Mouse (Mus musculus) urinary bladder, postnatal 25 days (tissue): Measurements from ENCODE around the gene Amtn.
A peak's percentile ranks its signal among the peaks of the same experiment; 100 is the strongest.
"Not testable (repeated sequence)": the region's sequence is repeated elsewhere in the genome, so short reads cannot be mapped to it uniquely, and the experiment has no call there.

Experiments
- DNase-seq: peaks from one replicate; pipeline ENCODE4 v3.0.0; 2022; ENCODE audit warnings: low spot score

Gene Amtn

DNA sequence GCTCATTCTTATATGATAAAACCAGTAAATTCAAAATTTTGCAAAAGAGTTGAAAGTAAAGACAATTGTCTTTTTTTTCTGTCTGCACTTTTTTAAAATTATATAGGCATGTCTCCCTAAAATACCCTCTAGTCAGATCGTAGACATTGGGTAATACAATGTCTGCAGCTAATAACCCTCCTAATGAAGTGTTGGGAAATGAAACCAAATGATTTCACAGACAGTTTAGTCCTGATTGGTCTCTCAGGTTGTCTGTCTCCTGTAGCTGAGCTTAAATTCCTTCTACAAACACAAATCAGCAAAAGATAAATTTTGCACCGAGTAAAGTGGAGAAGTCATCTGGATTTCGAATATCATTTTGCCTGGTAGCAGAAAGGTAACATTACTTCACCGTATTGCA is at the start of gene Amtn:
TSS of gene Amtn (plus strand) at position 301 of the 400 bp plus-strand sequence.
- DNase-seq, result no peak

- DNase-seq, result not testable (repeated sequence)
Measured at GRCm38 (mm10) chr5:88348533-88348932, 27.4 kb upstream of the Amtn start.

- no peak for DNase-seq
Measured at GRCm38 (mm10) chr5:88364768-88365167, 11.1 kb upstream of the Amtn start.

DNA sequence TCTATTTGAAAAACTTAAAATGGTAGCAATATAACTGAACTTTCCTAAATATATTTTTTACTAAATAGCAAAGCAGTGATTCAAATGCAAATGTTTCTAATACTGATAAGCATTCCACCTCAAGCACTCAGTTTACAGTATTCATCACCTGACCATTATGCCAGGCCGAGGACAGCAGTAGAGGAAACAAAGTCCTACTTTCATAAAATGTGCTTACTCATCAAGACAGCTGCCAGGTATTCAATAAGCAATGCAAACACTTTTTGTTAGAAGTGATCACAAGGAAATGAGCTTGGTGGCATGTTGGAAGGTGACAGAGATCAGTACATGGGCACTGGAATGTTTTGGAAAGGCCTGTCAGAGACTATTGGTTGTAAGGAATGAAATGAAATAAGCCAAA is 9.0 kb upstream of the Amtn start:
- no peak for DNase-seq

DNA sequence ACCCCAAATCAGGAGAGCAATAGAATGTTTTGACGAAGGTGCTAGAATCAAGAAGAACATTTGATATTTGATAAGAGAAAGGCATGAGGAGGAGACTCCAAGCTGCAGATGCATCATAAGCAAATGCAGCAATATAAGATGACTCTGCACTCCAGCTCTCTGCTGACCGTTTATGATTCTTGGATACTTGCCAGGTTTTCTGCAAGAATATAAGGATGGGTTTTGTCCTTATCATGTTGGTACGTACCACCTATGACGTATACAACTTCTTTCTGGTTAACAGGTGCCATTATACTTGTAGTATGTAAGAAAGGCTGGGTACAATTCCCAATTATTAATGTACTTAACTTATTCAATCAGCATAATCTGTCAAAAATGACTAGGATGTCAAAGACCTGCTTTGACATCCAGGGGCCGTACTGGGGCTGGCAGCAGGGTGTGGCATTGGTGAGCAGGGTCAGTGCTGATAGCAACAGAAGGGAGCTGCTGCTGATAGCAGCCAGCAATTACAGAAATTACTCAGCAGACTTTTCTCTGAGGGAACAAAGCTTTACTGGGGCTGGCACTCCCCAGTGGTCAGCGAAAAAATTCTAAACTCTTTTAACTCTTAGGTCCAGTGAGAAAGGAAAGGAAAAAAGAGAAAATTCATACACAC is 5.2 kb upstream of the Amtn start:
- DNase-seq, result no peak

DNA sequence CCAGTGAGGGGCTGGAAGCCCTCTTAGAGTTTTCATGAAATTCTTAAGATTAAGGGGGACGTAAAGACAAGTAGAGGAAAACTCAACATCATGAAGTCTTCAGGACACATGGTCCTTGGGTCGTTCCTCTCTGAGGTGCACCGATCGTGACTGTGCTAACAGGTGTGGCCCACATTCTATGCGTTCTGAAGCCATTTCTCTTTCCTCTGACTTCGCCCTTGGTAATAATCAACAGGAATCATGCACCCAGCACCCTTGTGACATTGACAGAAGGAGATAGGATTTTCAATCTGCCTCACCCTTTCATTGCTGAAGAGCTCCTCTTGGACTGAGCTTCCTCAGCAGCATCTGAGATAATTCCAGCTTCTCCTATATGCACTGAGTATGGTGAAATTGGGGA is 3.3 kb upstream of the Amtn start:
- DNase-seq, result no peak

GRCm38 (mm10) chr5:88391960-88392359 is 16.1 kb downstream of the Amtn start:
- DNase-seq, result not testable (repeated sequence)

DNA sequence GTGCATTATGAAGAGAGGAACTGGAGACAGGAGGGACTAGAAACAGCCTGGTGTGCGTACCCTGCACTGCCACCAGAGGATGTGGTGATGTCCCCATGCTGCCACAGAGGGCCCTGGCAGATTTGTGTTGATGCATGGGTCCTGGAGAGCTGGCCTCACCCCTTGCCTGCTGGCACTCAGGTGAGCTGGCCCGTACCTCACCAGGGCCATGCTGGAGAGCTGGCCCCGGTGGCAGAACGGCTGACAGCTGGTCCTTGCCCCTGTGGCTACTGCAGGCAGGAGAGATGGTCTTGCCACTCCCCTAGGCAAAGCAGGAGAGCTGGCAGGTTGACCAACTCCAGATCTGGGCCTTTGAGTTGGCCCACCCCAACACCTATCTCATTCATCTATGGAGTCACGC is 22.7 kb downstream of the Amtn start:
- DNase-seq, result no peak

GRCm38 (mm10) chr5:88399849-88400248 is 23.9 kb downstream of the Amtn start:
- DNase-seq, result peak; percentile 73

DNA sequence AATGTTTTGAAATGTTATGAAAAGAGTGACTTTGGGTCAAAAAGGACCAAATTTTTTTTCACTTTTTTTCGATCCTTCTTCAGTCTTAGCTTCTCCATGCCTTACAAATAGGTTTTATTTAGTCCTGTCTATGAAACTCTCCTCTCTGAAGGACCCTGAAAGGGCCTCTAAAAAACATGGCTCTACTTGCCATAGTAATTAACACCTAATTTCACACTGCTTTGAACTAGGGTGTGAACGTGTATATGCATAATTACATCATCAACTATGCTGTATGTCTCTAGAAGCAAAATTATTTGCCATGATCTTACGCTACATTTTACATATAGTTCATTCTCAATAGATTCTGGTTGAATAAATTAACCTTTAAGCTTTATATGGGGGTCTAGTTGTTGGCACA is 25.6 kb downstream of the Amtn start:
- no peak for DNase-seq

- no peak for DNase-seq
Measured at GRCm38 (mm10) chr5:88420319-88421065, 44.6 kb downstream of the Amtn start.

- not testable (repeated sequence) for DNase-seq
Measured at GRCm38 (mm10) chr5:88424892-88425291, 49.0 kb downstream of the Amtn start.

- DNase-seq, result no peak
Measured at GRCm38 (mm10) chr5:88426753-88427152, 50.8 kb downstream of the Amtn start.
